Mouse (Mus musculus): ENCODE measurements around the gene Ogg1.

GRCm38 (mm10) chr6:113362241-113362640, 35.5 kb downstream of the Ogg1 start:
- no peak for TF ChIP-seq CTCF (IDR thresholded peaks at IDR 0.05; ENCODE audit: low read depth)
- no peak for TF ChIP-seq EP300 (IDR thresholded peaks at IDR 0.05; ENCODE audit: low read depth)

Data from liver, postnatal 0 days (tissue).